Mouse (Mus musculus): Measurements from ENCODE around the gene Tbata.

The Tbata gene

GRCm38 (mm10) chr10:61155611-61156010, 16.1 kb upstream of the Tbata start:
- Histone ChIP-seq H3K36me3 (ENCODE audit: insufficient read depth, low read length) (no peaks in the 10 kb centered on the region), H3K27me3 (ENCODE audit: insufficient read depth, low read length) (no peaks in the 10 kb centered on the region), H3K4me3 (replicated peaks; ENCODE audit: low read length) (no peak overlapping the region), H3K9me3 (ENCODE audit: low read length) (no peaks in the 10 kb centered on the region), H3K4me1 (replicated peaks; ENCODE audit: low read depth, low read length) (no peaks in the 10 kb centered on the region)
- no peak for TF ChIP-seq NANOG (IDR thresholded peaks at IDR 0.05; ENCODE audit: borderline replicate concordance, low read length)
- TF ChIP-seq CTCF (conservative IDR thresholded peaks at IDR 0.05; ENCODE audit: low read length): no peak
- no peak for TF ChIP-seq POU5F1 (IDR thresholded peaks at IDR 0.05; ENCODE audit: borderline replicate concordance, low read length)

GRCm38 (mm10) chr10:61156453-61156852, 15.3 kb upstream of the Tbata start:
- Histone ChIP-seq H3K4me3 (replicated peaks; ENCODE audit: low read length) (no peak overlapping the region), H3K36me3 (ENCODE audit: insufficient read depth, low read length) (no peaks in the 10 kb centered on the region), H3K9me3 (ENCODE audit: low read length) (no peaks in the 10 kb centered on the region), H3K27me3 (ENCODE audit: insufficient read depth, low read length) (no peaks in the 10 kb centered on the region), H3K4me1 (replicated peaks; ENCODE audit: low read depth, low read length) (no peaks in the 10 kb centered on the region)
- no peak for TF ChIP-seq NANOG (IDR thresholded peaks at IDR 0.05; ENCODE audit: borderline replicate concordance, low read length)
- no peak for TF ChIP-seq CTCF (conservative IDR thresholded peaks at IDR 0.05; ENCODE audit: low read length)
- TF ChIP-seq POU5F1 (IDR thresholded peaks at IDR 0.05; ENCODE audit: borderline replicate concordance, low read length): no peak

- no peaks in the 10 kb centered on the region for H3K9me3 ChIP-seq (ENCODE audit: low read length)
- H3K36me3 ChIP-seq (ENCODE audit: insufficient read depth, low read length): no peaks in the 10 kb centered on the region
- H3K4me1 ChIP-seq (replicated peaks; ENCODE audit: low read depth, low read length): peaks cover 9% of the 10 kb centered on the region
- no peaks in the 10 kb centered on the region for H3K27me3 ChIP-seq (ENCODE audit: insufficient read depth, low read length)
- TF ChIP-seq CTCF (conservative IDR thresholded peaks at IDR 0.05; ENCODE audit: low read length) (no peak), NANOG (IDR thresholded peaks at IDR 0.05; ENCODE audit: borderline replicate concordance, low read length) (no peak), POU5F1 (IDR thresholded peaks at IDR 0.05; ENCODE audit: borderline replicate concordance, low read length) (no peak)
- no peak overlapping the region for H3K4me3 ChIP-seq (replicated peaks; ENCODE audit: low read length)
These were observed 13.2 kb upstream of the Tbata start for GRCm38 (mm10) chr10:61158594-61158993.

- Histone ChIP-seq H3K36me3 (ENCODE audit: insufficient read depth, low read length) (no peaks in the 10 kb centered on the region), H3K4me3 (replicated peaks; ENCODE audit: low read length) (no peak overlapping the region), H3K9me3 (ENCODE audit: low read length) (no peaks in the 10 kb centered on the region), H3K27me3 (ENCODE audit: insufficient read depth, low read length) (no peaks in the 10 kb centered on the region), H3K4me1 (replicated peaks; ENCODE audit: low read depth, low read length) (peaks cover 9% of the 10 kb centered on the region)
- TF ChIP-seq NANOG (IDR thresholded peaks at IDR 0.05; ENCODE audit: borderline replicate concordance, low read length) (no peak), CTCF (conservative IDR thresholded peaks at IDR 0.05; ENCODE audit: low read length) (no peak), POU5F1 (IDR thresholded peaks at IDR 0.05; ENCODE audit: borderline replicate concordance, low read length) (no peak)
These were observed 11.7 kb upstream of the Tbata start for GRCm38 (mm10) chr10:61160089-61160488.

GRCm38 (mm10) chr10:61160671-61161070, 11.1 kb upstream of the Tbata start:
- Histone ChIP-seq H3K36me3 (ENCODE audit: insufficient read depth, low read length) (no peaks in the 10 kb centered on the region), H3K9me3 (ENCODE audit: low read length) (no peaks in the 10 kb centered on the region), H3K4me3 (replicated peaks; ENCODE audit: low read length) (no peak overlapping the region), H3K4me1 (replicated peaks; ENCODE audit: low read depth, low read length) (peaks cover 9% of the 10 kb centered on the region), H3K27me3 (ENCODE audit: insufficient read depth, low read length) (no peaks in the 10 kb centered on the region)
- no peak for TF ChIP-seq CTCF (conservative IDR thresholded peaks at IDR 0.05; ENCODE audit: low read length)
- TF ChIP-seq POU5F1 (IDR thresholded peaks at IDR 0.05; ENCODE audit: borderline replicate concordance, low read length): no peak
- TF ChIP-seq NANOG (IDR thresholded peaks at IDR 0.05; ENCODE audit: borderline replicate concordance, low read length): no peak

- Histone ChIP-seq H3K36me3 (ENCODE audit: insufficient read depth, low read length) (no peaks in the 10 kb centered on the region), H3K27me3 (ENCODE audit: insufficient read depth, low read length) (no peaks in the 10 kb centered on the region), H3K4me1 (replicated peaks; ENCODE audit: low read depth, low read length) (peaks cover 9% of the 10 kb centered on the region), H3K9me3 (ENCODE audit: low read length) (no peaks in the 10 kb centered on the region), H3K4me3 (replicated peaks; ENCODE audit: low read length) (no peak overlapping the region)
- TF ChIP-seq CTCF (conservative IDR thresholded peaks at IDR 0.05; ENCODE audit: low read length) (no peak), POU5F1 (IDR thresholded peaks at IDR 0.05; ENCODE audit: borderline replicate concordance, low read length) (no peak), NANOG (IDR thresholded peaks at IDR 0.05; ENCODE audit: borderline replicate concordance, low read length) (no peak)
These were observed 9.4 kb upstream of the Tbata start for GRCm38 (mm10) chr10:61162366-61162765.

GRCm38 (mm10) chr10:61167333-61168096, 4.2 kb upstream of the Tbata start:
- Histone ChIP-seq H3K9me3 (ENCODE audit: low read length) (no peaks in the 10 kb centered on the region), H3K4me3 (replicated peaks; ENCODE audit: low read length) (no peak overlapping the region), H3K4me1 (replicated peaks; ENCODE audit: low read depth, low read length) (peaks cover 9% of the 10 kb centered on the region), H3K27me3 (ENCODE audit: insufficient read depth, low read length) (peaks cover 18% of the 10 kb centered on the region), H3K36me3 (ENCODE audit: insufficient read depth, low read length) (no peaks in the 10 kb centered on the region)
- TF ChIP-seq POU5F1 (IDR thresholded peaks at IDR 0.05; ENCODE audit: borderline replicate concordance, low read length): no peak
- TF ChIP-seq CTCF (conservative IDR thresholded peaks at IDR 0.05; ENCODE audit: low read length): no peak
- no peak for TF ChIP-seq NANOG (IDR thresholded peaks at IDR 0.05; ENCODE audit: borderline replicate concordance, low read length)

GRCm38 (mm10) chr10:61168393-61168792, 3.4 kb upstream of the Tbata start:
- TF ChIP-seq POU5F1 (IDR thresholded peaks at IDR 0.05; ENCODE audit: borderline replicate concordance, low read length): no peak
- TF ChIP-seq NANOG (IDR thresholded peaks at IDR 0.05; ENCODE audit: borderline replicate concordance, low read length): no peak
- TF ChIP-seq CTCF (conservative IDR thresholded peaks at IDR 0.05; ENCODE audit: low read length): no peak
- Histone ChIP-seq H3K4me3 (replicated peaks; ENCODE audit: low read length) (no peak overlapping the region), H3K4me1 (replicated peaks; ENCODE audit: low read depth, low read length) (peaks cover 5% of the 10 kb centered on the region; the same call in 1 of the 2 replicates), H3K27me3 (ENCODE audit: insufficient read depth, low read length) (peaks cover 18% of the 10 kb centered on the region), H3K9me3 (ENCODE audit: low read length) (no peaks in the 10 kb centered on the region), H3K36me3 (ENCODE audit: insufficient read depth, low read length) (no peaks in the 10 kb centered on the region)

All from E14TG2a.4 (cell line).